In genomic region chr16:84775356-84775755, GRCm38 (mm10) we compare ENCODE assay signal across 8 mouse cellular contexts. TPM values are rescaled to one million over a fixed set of nuclear protein-coding genes. Genes with fewer than 3 reads are reported as not detected.
A peak's percentile ranks its signal among the peaks of the same experiment; 100 is the strongest.
DNase-seq lines count a peak whose midpoint lies in the region; ATAC-seq and TF ChIP-seq lines count a peak whose summit lies in the region.

No protein-coding gene starts in this region.

- 28% methylated on average over 11 of the region's 11 CpGs for WGBS in embryonic facial prominence, embryonic 12.5 days
- 15% methylated on average over 11 of the region's 11 CpGs for WGBS in hindbrain, embryonic 13.5 days
- 10% methylated on average over 11 of the region's 11 CpGs for WGBS in midbrain, postnatal 0 days

- H3K27me3 ChIP-seq in embryonic facial prominence, embryonic 12.5 days = peaks cover 8% of the 10 kb centered on the region
- H3K27me3 ChIP-seq in hindbrain, embryonic 13.5 days = no peaks in the 10 kb centered on the region
- no peaks in the 10 kb centered on the region for H3K27me3 ChIP-seq in midbrain, postnatal 0 days (ENCODE audit: insufficient read depth, low read length)

- peak overlapping the region; percentile 90; the same call in 1 of the 2 replicates for H3K27ac ChIP-seq in layer of hippocampus, adult 2 months
- H3K27ac ChIP-seq in embryonic facial prominence, embryonic 12.5 days = no peak overlapping the region
- H3K27ac ChIP-seq in hindbrain, embryonic 13.5 days = peak overlapping the region; percentile 92; the same call in 1 of the 2 replicates
- no peak overlapping the region for H3K27ac ChIP-seq in midbrain, postnatal 0 days (ENCODE audit: low read depth, low read length)

- no peak overlapping the region for H3K9ac ChIP-seq in embryonic facial prominence, embryonic 12.5 days
- peak overlapping the region; percentile 81; the same call in 1 of the 2 replicates for H3K9ac ChIP-seq in hindbrain, embryonic 13.5 days
- no peak overlapping the region for H3K9ac ChIP-seq in midbrain, postnatal 0 days (replicated peaks; ENCODE audit: low read length, poor library complexity, severe bottlenecking)

- H3K4me2 ChIP-seq in embryonic facial prominence, embryonic 12.5 days (replicated peaks) = peak overlapping the region; percentile 97
- peak overlapping the region; percentile 94 for H3K4me2 ChIP-seq in hindbrain, embryonic 13.5 days
- H3K4me2 ChIP-seq in midbrain, postnatal 0 days (ENCODE audit: low read depth, low read length, poor library complexity, severe bottlenecking) = peak overlapping the region; percentile 98

- H3K9me3 ChIP-seq in embryonic facial prominence, embryonic 12.5 days = 0 out of 2 replicates have a peak, but pooled peaks cover 2% of the 10 kb centered on the region
- peaks cover 8% of the 10 kb centered on the region; the same call in 1 of the 2 replicates for H3K9me3 ChIP-seq in hindbrain, embryonic 13.5 days
- no peaks in the 10 kb centered on the region for H3K9me3 ChIP-seq in midbrain, postnatal 0 days (ENCODE audit: low read length)

- H3K4me1 ChIP-seq in embryonic facial prominence, embryonic 12.5 days = no peaks in the 10 kb centered on the region
- peaks cover 32% of the 10 kb centered on the region for H3K4me1 ChIP-seq in hindbrain, embryonic 13.5 days (replicated peaks)
- 0 out of 2 replicates have a peak, but pooled peaks cover 4% of the 10 kb centered on the region for H3K4me1 ChIP-seq in midbrain, postnatal 0 days (ENCODE audit: insufficient read depth, low read length)

- ATAC-seq in embryonic facial prominence, embryonic 12.5 days (ENCODE audit: insufficient number of reproducible peaks, insufficient read depth, low FRiP score, low TSS enrichment) = no peak
- no peak for ATAC-seq in hindbrain, embryonic 13.5 days (ENCODE audit: low FRiP score)
- ATAC-seq in midbrain, postnatal 0 days (ENCODE audit: low FRiP score) = no peak
- ATAC-seq in frontal cortex, adult (ENCODE audit: low TSS enrichment) = no peak

- no peak for TF ChIP-seq CTCF in layer of hippocampus, adult 2 months (conservative IDR thresholded peaks at IDR 0.05)
- TF ChIP-seq CTCF in midbrain, postnatal 0 days (IDR thresholded peaks at IDR 0.05) = no peak

- no peak for DNase-seq in layer of hippocampus, adult 2 months (ENCODE audit: low spot score in 2 of 2)
- no peak for DNase-seq in layer of hippocampus, postnatal 10 days (ENCODE audit: low spot score in 2 of 2)
- DNase-seq in midbrain, postnatal 0 days (ENCODE audit: low spot score) = no peak
- no peak for DNase-seq in c-Kit-positive CD71-positive TER-119-positive erythroid progenitor cells, embryonic 14.5 days (ENCODE audit: low spot score)
- DNase-seq in cerebellum, postnatal 4 days (ENCODE audit: low spot score in 2 of 2) = no peak

- no peaks in the 10 kb centered on the region for H3K36me3 ChIP-seq in embryonic facial prominence, embryonic 12.5 days
- peaks cover 13% of the 10 kb centered on the region; the same call in 1 of the 2 replicates for H3K36me3 ChIP-seq in hindbrain, embryonic 13.5 days
- no peaks in the 10 kb centered on the region for H3K36me3 ChIP-seq in midbrain, postnatal 0 days (ENCODE audit: insufficient read depth, low read length)

- H3K4me3 ChIP-seq in layer of hippocampus, adult 2 months = peak overlapping the region; percentile 64
- peak overlapping the region; percentile 69 for H3K4me3 ChIP-seq in embryonic facial prominence, embryonic 12.5 days
- H3K4me3 ChIP-seq in hindbrain, embryonic 13.5 days = peak overlapping the region; percentile 75
- peak overlapping the region; percentile 57 for H3K4me3 ChIP-seq in midbrain, postnatal 0 days (ENCODE audit: low read depth, low read length)

RNA-seq across cellular contexts. Expression of gene Jam2, which starts 1.4 kb away (rescaled TPM):
- 10 to 100 TPM; 18.9 to 22.6 TPM for total RNA-seq in layer of hippocampus, adult 2 months (2021)
- 10 to 100 TPM; 26.3 to 30.4 TPM for total RNA-seq in layer of hippocampus, postnatal 10 days (2021)
- 8.2 and 8.9 TPM in 2 replicates for polyA plus RNA-seq in embryonic facial prominence, embryonic 12.5 days (2016; fragmentation: Nextera tagmentation; extraction: Ambion mirVana)
- 25.7 and 27.2 TPM in 2 replicates for polyA plus RNA-seq in hindbrain, embryonic 13.5 days (2015; fragmentation: Nextera tagmentation; extraction: Ambion mirVana)
- total RNA-seq in midbrain, postnatal 0 days (2014; rRNA removed) = 26.8 and 29.3 TPM in 2 replicates
- polyA plus RNA-seq in midbrain, postnatal 0 days (2015; fragmentation: Nextera tagmentation; extraction: Ambion mirVana) = 20.8 and 21.8 TPM in 2 replicates

RNA-seq across cellular contexts. Expression of gene Mrpl39, which starts 39.8 kb away (rescaled TPM):
- total RNA-seq in layer of hippocampus, adult 2 months (2021) = 10 to 100 TPM; 19.7 to 27.6 TPM
- total RNA-seq in layer of hippocampus, postnatal 10 days (2021) = 10 to 100 TPM; 18.9 to 21.3 TPM
- polyA plus RNA-seq in embryonic facial prominence, embryonic 12.5 days (2016; fragmentation: Nextera tagmentation; extraction: Ambion mirVana) = 43.6 and 45.0 TPM in 2 replicates
- 39.7 and 42.0 TPM in 2 replicates for polyA plus RNA-seq in hindbrain, embryonic 13.5 days (2015; fragmentation: Nextera tagmentation; extraction: Ambion mirVana)
- 25.7 and 43.2 TPM in 2 replicates for total RNA-seq in midbrain, postnatal 0 days (2014; rRNA removed)
- 33.8 and 34.3 TPM in 2 replicates for polyA plus RNA-seq in midbrain, postnatal 0 days (2015; fragmentation: Nextera tagmentation; extraction: Ambion mirVana)

RNA-seq across cellular contexts. Expression of gene Gabpa, which starts 59.4 kb away (rescaled TPM):
- 10 to 100 TPM; 26.1 to 33.3 TPM for total RNA-seq in layer of hippocampus, adult 2 months (2021)
- total RNA-seq in layer of hippocampus, postnatal 10 days (2021) = 10 to 100 TPM; 23.2 to 25.7 TPM
- 39.2 and 41.7 TPM in 2 replicates for polyA plus RNA-seq in embryonic facial prominence, embryonic 12.5 days (2016; fragmentation: Nextera tagmentation; extraction: Ambion mirVana)
- polyA plus RNA-seq in hindbrain, embryonic 13.5 days (2015; fragmentation: Nextera tagmentation; extraction: Ambion mirVana) = 20.9 and 21.4 TPM in 2 replicates
- total RNA-seq in midbrain, postnatal 0 days (2014; rRNA removed) = 17.9 and 22.6 TPM in 2 replicates
- 7.8 and 8.5 TPM in 2 replicates for polyA plus RNA-seq in midbrain, postnatal 0 days (2015; fragmentation: Nextera tagmentation; extraction: Ambion mirVana)

Comparison
In these comparisons a context has a peak if more than half of its experiments do, and no peak if none do; other contexts are left out.
1. H3K27ac ChIP-seq: peak in layer of hippocampus, adult 2 months (single experiment) and hindbrain, embryonic 13.5 days (single experiment); none in embryonic facial prominence, embryonic 12.5 days (single experiment) and midbrain, postnatal 0 days (single experiment).
2. Peak in every context shown above with its lines, with median percentiles within 50 percentile points of each other: H3K4me3 ChIP-seq and H3K4me2 ChIP-seq.